Mouse (Mus musculus) megakaryocyte, adult 5-6 weeks (primary cell): ENCODE measurements around the gene Ift22. TPM values are rescaled to one million over a fixed set of nuclear protein-coding genes. Genes with fewer than 3 reads are reported as not detected.
A peak's percentile ranks its signal among the peaks of the same experiment; 100 is the strongest.

ENCODE experiments used
- ATAC-seq: 2 replicates; pipeline ENCODE4 v1.8.0; 2016; ENCODE audit warnings: mild to moderate bottlenecking, inconsistent platforms; ENCODE audit not compliant: poor library complexity, severe bottlenecking
- total RNA-seq, 2 experiments: library from RNA; stranded (forward) in 1 of 2; stranded (reverse) in 1 of 2; fragments of 153-499, 151-499 nt in 1 of 2; fragments of 221-1000, 200-1000 nt in 1 of 2; gene quantifications; 2 replicates each; pipeline versions ENCODE4 v1.2.3 to v1.2.4; 2015 to 2017

Gene Ift22
- total RNA-seq (2015): 9.4 and 12.7 TPM in 2 replicates
- 2.0 and 3.7 TPM in 2 replicates for total RNA-seq (2017)

- ATAC-seq: peak; percentile 92
These were observed at the start of gene Ift22 for GRCm38 (mm10) chr5:136907991-136908857. Gene Ift22, plus strand, starts transcription at chr5:136908150.

GRCm38 (mm10) chr5:136861191-136861940 lies 46.6 kb upstream of the Ift22 start:
- no peak for ATAC-seq

- no peak for ATAC-seq
These were observed 45.1 kb upstream of the Ift22 start for GRCm38 (mm10) chr5:136862806-136863205.

- no peak for ATAC-seq
These were observed 44.7 kb upstream of the Ift22 start for GRCm38 (mm10) chr5:136863276-136863675.

GRCm38 (mm10) chr5:136863961-136864674 lies 43.8 kb upstream of the Ift22 start:
- ATAC-seq: no peak

GRCm38 (mm10) chr5:136867706-136868105 lies 40.2 kb upstream of the Ift22 start:
- ATAC-seq: no peak

- ATAC-seq: no peak
These were observed 38.4 kb upstream of the Ift22 start for GRCm38 (mm10) chr5:136869451-136870114.

- no peak for ATAC-seq
These were observed 35.5 kb upstream of the Ift22 start for GRCm38 (mm10) chr5:136872417-136872816.

- ATAC-seq: no peak
These were observed 33.7 kb upstream of the Ift22 start for GRCm38 (mm10) chr5:136874271-136874670.

- ATAC-seq: no peak
These were observed 27.8 kb upstream of the Ift22 start for GRCm38 (mm10) chr5:136880101-136880500.

- peak; percentile 40; the same call in 1 of the 2 replicates for ATAC-seq
These were observed 26.5 kb upstream of the Ift22 start for GRCm38 (mm10) chr5:136881380-136882009.

- ATAC-seq: no peak
These were observed 25.7 kb upstream of the Ift22 start for GRCm38 (mm10) chr5:136882055-136882787.

GRCm38 (mm10) chr5:136882788-136883439 lies 25.0 kb upstream of the Ift22 start, which contains the start of gene Col26a1:
Gene Col26a1, minus strand, starts transcription at chr5:136883209.
- ATAC-seq: no peak

- ATAC-seq: no peak
These were observed 21.0 kb upstream of the Ift22 start for GRCm38 (mm10) chr5:136886957-136887356.

- ATAC-seq: no peak
These were observed 19.2 kb upstream of the Ift22 start for GRCm38 (mm10) chr5:136888539-136889355.

GRCm38 (mm10) chr5:136894840-136895528 lies 13.0 kb upstream of the Ift22 start:
- no peak for ATAC-seq

GRCm38 (mm10) chr5:136895529-136895963 lies 12.4 kb upstream of the Ift22 start:
- ATAC-seq: no peak
